Mouse (Mus musculus) brain, embryonic 14.5 days (tissue): Measurements from ENCODE around the gene Nhej1. TPM values are rescaled to one million over a fixed set of nuclear protein-coding genes. Genes with fewer than 3 reads are reported as not detected.

Experiments used
- DNase-seq: peaks from one replicate; pipeline ENCODE4 v3.0.0-alpha.2; 2011; ENCODE audit warnings: low read depth
- CTCF ChIP-seq: fragments of 200-500 bp; IDR thresholded peaks from 2 replicates; pipeline ENCODE4 v1.5.1; 2012; ENCODE audit warnings: inconsistent platforms, mild to moderate bottlenecking, moderate library complexity, borderline replicate concordance; ENCODE audit not compliant: insufficient read depth, insufficient read length; ENCODE audit errors: extremely low read depth
- POLR2A ChIP-seq: fragments of 200-500 bp; IDR thresholded peaks from 2 replicates; pipeline ENCODE4 v1.6.1; 2012; ENCODE audit warnings: mild to moderate bottlenecking, inconsistent platforms, borderline replicate concordance; ENCODE audit not compliant: poor library complexity, insufficient read depth, insufficient read length, severe bottlenecking; ENCODE audit errors: extremely low read depth
- polyA plus RNA-seq: library from polyadenylated mRNA; depleted of rRNA; stranded (reverse); fragments of >200 nt; gene quantifications from 2 replicates; pipeline ENCODE4 v1.2.3, GENCODE M21; 2012; rRNA removed

The Nhej1 gene
- polyA plus RNA-seq, 1 experiment = 2.4 TPM

DNA sequence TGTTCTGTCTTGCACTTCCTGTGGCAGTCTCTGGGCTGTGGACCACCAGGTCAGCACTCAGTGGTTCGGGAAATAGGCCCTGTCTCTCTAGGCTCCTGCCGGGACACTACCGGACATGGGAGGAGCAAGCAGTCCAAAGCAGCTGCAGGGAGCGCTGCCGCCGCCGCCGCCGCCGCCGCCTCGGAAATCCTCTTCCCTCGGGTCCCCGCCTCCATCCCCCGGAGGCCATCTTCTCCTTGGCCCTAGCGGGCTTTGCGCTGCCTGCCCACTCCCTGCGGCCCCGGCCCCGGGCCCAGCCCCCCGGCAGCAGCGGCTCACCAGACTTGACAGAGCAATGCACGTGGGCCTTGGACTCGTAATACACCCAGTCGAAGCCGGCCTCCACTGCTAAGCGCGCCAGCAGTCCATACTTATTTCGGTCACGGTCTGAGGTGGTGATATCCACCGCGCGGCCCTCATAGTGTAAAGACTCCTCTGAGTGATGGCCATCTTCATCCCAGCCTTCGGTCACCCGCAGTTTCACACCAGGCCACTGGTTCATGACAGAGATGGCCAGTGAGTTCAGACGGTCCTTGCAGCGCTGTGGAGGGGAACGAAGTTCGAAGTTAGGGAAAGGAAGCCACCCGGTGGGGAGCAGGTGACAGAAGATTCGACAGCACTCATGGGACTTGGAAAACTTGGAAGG is 176.9 kb downstream of the Nhej1 start:
- peak; percentile 16 for DNase-seq
- TF ChIP-seq CTCF (no peak), POLR2A (no peak)

DNA sequence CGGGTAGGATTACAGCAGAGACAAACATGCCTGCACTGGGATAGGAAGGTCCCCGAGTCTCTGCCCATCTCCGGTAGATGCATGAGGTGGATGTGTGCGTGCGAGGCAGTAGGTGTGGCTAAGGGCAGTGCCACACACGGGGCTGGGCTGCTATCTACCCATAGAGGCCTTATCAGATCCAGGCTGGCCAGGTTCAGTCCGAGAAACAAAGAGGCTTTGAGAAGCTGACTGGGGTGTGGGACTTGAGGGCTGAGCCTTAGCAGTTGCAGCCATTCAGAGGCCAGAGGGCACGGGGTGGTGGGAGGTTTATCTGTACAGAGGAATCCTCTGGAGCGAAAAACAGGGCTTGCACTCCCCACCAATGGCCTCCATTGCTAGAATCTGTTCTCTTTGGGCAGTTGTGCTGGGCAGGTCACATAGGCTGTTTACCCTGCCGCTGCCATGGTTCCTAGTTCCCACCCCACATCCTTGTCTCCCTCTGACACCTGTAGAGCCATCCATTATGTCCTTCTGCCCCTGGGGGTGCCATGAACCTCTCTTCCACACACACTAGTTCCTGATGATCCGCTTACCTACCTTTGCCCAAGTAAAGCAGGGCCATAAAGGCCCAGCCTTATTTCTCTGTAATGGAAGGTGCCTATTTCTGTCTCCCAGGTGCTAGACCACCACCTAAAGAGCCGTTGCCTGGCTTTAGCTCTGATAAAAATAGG is 183.2 kb downstream of the Nhej1 start:
- no peak for TF ChIP-seq POLR2A
- no peak for TF ChIP-seq CTCF
- no peak for DNase-seq

- TF ChIP-seq CTCF (no peak), POLR2A (no peak)
- no peak for DNase-seq
Observed at GRCm38 (mm10) chr1:74939762-74940161, 185.2 kb downstream of the Nhej1 start.

- no peak for DNase-seq
- TF ChIP-seq CTCF = no peak
- no peak for TF ChIP-seq POLR2A
Observed at GRCm38 (mm10) chr1:74936221-74936830, 188.7 kb downstream of the Nhej1 start.

DNA sequence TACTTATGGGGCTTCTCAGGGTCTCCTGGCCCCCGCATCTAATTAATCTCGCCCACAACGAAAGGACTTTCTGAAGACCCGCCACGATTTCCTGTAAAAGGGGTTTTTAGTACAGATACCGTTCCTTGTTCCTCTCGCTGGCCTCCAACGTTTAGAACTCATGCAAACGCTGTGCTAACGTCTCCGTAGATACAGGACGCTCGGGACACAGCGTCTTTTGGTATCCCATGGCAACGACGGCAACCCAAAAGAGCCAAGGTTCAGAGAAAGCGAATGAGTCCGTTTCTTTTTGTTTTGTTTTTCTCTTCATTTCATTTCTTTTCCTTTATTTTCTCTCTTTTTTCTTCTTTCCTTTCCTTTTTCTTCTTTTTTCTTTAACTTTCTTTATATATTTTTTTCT is 189.6 kb downstream of the Nhej1 start, which contains the start of gene Cfap65:
Cfap65 (minus strand) TSS at position 198 of the 400 bp plus-strand sequence.
- no peak for TF ChIP-seq CTCF
- TF ChIP-seq POLR2A = no peak
- DNase-seq = peak; percentile 91

GRCm38 (mm10) chr1:74927621-74928296 is 197.2 kb downstream of the Nhej1 start:
- DNase-seq = no peak
- no peak for TF ChIP-seq POLR2A
- no peak for TF ChIP-seq CTCF

DNA sequence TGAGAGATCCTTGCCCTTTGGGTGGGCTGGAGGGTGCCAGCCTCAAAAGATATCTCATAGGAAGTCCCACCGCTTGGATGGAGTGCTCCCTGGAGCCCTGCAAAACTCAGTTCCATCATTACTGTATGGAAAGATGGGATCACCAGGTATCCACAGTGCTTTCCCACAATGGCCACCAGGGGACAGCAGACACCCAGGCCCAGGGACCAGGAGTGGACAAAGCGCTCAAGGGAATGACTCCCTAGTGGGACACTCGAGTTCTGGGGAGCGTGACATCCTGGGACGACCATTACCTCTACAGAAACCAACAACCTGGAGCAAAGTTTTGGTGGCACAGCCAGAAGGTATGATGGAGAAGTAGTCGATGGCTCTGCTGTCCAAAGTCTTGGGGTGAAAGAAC is 198.3 kb downstream of the Nhej1 start:
- peak; percentile 35 for DNase-seq

GRCm38 (mm10) chr1:74924464-74924863 is 200.5 kb downstream of the Nhej1 start:
- TF ChIP-seq POLR2A = no peak
- TF ChIP-seq CTCF = no peak
- no peak for DNase-seq

More for the DNA sequence above, 198.3 kb downstream of the Nhej1 start:
- peak; percentile 85 for TF ChIP-seq CTCF
- no peak for TF ChIP-seq POLR2A

Other genes starting within 250 kb of the Nhej1 start
- 0.47 and 3.4 TPM in 2 replicates for gene Fev, start 239.8 kb downstream of the Nhej1 start, polyA plus RNA-seq
- gene Cryba2, start 232.1 kb downstream of the Nhej1 start, polyA plus RNA-seq = 0.44 and 1.1 TPM in 2 replicates
- 2.4 and 3.9 TPM in 2 replicates for gene Cfap65, start 189.6 kb downstream of the Nhej1 start, polyA plus RNA-seq
- 0.47 and 0.57 TPM in 2 replicates for gene Ihh, start 173.5 kb downstream of the Nhej1 start, polyA plus RNA-seq
- gene Slc23a3, start 8.7 kb upstream of the Nhej1 start, polyA plus RNA-seq = 0.06 TPM in 1 of 2 replicates, not detected in the other
- 59.8 and 64.9 TPM in 2 replicates for gene Cnppd1, start 17.5 kb upstream of the Nhej1 start, polyA plus RNA-seq
- gene Retreg2, start 17.6 kb upstream of the Nhej1 start, polyA plus RNA-seq = 184 and 196 TPM in 2 replicates
- 47.4 and 58.5 TPM in 2 replicates for gene Zfand2b, start 43.4 kb upstream of the Nhej1 start, polyA plus RNA-seq
- gene Abcb6, start 55.2 kb upstream of the Nhej1 start, polyA plus RNA-seq = 32.6 and 40.9 TPM in 2 replicates
- gene Ankzf1, start 67.0 kb upstream of the Nhej1 start, polyA plus RNA-seq = 22.6 and 34.6 TPM in 2 replicates
- gene Atg9a, start 67.0 kb upstream of the Nhej1 start, polyA plus RNA-seq = 63.2 and 68.4 TPM in 2 replicates
- 30.9 and 37.9 TPM in 2 replicates for gene Glb1l, start 85.6 kb upstream of the Nhej1 start, polyA plus RNA-seq
- gene Stk16, start 85.6 kb upstream of the Nhej1 start, polyA plus RNA-seq = 214 and 265 TPM in 2 replicates
- 3.3 and 7.9 TPM in 2 replicates for gene Tuba4a, start 94.7 kb upstream of the Nhej1 start, polyA plus RNA-seq
- gene A630095N17Rik, start 106.9 kb upstream of the Nhej1 start, polyA plus RNA-seq = not detected in 2 replicates
- 52.4 and 53.3 TPM in 2 replicates for gene Dnajb2, start 111.2 kb upstream of the Nhej1 start, polyA plus RNA-seq
- gene Ptprn, start 139.3 kb upstream of the Nhej1 start, polyA plus RNA-seq = 33.4 and 53.4 TPM in 2 replicates
- gene Resp18, start 153.2 kb upstream of the Nhej1 start, polyA plus RNA-seq = 78.9 and 87.2 TPM in 2 replicates
- gene Dnpep, start 192.8 kb upstream of the Nhej1 start, polyA plus RNA-seq = 140 and 189 TPM in 2 replicates
- gene Des, start 235.1 kb upstream of the Nhej1 start, polyA plus RNA-seq = 1.0 and 1.4 TPM in 2 replicates